Mouse (Mus musculus): ENCODE measurements around the gene B4galt7. TPM values are rescaled to one million over a fixed set of nuclear protein-coding genes. Genes with fewer than 3 reads are reported as not detected.

B4galt7 gene
- polyA plus RNA-seq, 1 experiment = 19.0 TPM

DNA sequence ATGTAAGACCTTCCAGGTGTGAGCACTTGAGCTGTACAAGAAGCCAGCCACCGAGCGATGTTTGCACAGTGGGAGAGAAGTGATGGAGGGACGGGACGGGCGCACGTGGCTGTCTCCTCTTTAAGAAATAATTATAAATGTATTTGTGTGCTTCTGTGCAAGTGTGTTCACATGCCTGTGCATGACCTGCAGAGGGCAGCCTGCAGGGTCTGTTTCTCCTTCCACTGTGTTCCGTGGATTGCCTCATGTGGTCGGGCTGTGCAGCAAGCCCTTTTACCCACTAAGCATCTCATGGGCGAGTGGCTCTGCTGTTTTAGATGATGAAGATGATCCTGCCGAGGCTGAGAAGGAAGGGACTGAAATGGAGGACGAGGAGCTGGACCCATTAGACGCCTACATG, 50.4 kb downstream of the B4galt7 start:
- WGBS = 90% methylated on average over 12 of the region's 12 CpGs
- DNase-seq (ENCODE audit: low read depth, low spot score) = no peak

DNA sequence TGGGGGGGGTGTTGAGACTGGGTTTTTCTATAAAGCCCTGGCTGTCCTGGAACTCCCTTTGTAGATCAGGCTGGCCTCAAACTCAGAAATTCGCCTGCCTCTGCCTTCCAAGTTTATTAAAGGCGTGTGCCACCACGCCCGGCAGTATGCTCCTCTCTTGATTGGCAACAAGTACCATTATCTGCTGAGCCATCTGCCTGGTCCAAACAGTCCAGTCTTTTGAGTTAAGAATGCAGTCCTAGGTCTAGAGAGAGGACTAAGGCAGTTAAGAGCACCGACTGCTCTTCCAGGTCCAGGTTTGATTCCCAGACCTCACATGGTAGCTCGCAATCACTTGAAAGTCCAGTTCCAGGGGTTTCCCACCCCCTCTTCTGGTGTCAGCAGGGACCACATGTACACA, 51.3 kb downstream of the B4galt7 start:
- DNase-seq (ENCODE audit: low read depth, low spot score) = no peak
- 81% methylated on average over 6 of the region's 6 CpGs for WGBS

Other genes starting within 250 kb of the B4galt7 start
- gene Lman2, start 237.1 kb upstream of the B4galt7 start, polyA plus RNA-seq (2012; rRNA removed) = 125 and 147 TPM in 2 replicates
- 8.9 and 10.6 TPM in 2 replicates for gene Rgs14, start 230.2 kb upstream of the B4galt7 start, polyA plus RNA-seq (2012; rRNA removed)
- gene Slc34a1, start 201.7 kb upstream of the B4galt7 start, polyA plus RNA-seq (2012; rRNA removed) = 1.0 and 1.4 TPM in 2 replicates
- gene Pfn3, start 184.7 kb upstream of the B4galt7 start, polyA plus RNA-seq (2012; rRNA removed) = not detected in 2 replicates
- gene F12, start 173.1 kb upstream of the B4galt7 start, polyA plus RNA-seq (2012; rRNA removed) = 0.06 and 0.60 TPM in 2 replicates
- gene Grk6, start 154.8 kb upstream of the B4galt7 start, polyA plus RNA-seq (2012; rRNA removed) = 56.4 and 63.8 TPM in 2 replicates
- gene Prr7, start 135.6 kb upstream of the B4galt7 start, polyA plus RNA-seq (2012; rRNA removed) = 2.2 and 2.5 TPM in 2 replicates
- gene Dbn1, start 111.8 kb upstream of the B4galt7 start, polyA plus RNA-seq (2012; rRNA removed) = 8.0 and 8.2 TPM in 2 replicates
- gene Pdlim7, start 86.2 kb upstream of the B4galt7 start, polyA plus RNA-seq (2012; rRNA removed) = 72.4 and 77.3 TPM in 2 replicates
- gene Dok3, start 70.6 kb upstream of the B4galt7 start, polyA plus RNA-seq (2012; rRNA removed) = 20.3 and 20.9 TPM in 2 replicates
- 48.3 and 53.7 TPM in 2 replicates for gene Ddx41, start 63.2 kb upstream of the B4galt7 start, polyA plus RNA-seq (2012; rRNA removed)
- gene Fam193b, start 28.8 kb upstream of the B4galt7 start, polyA plus RNA-seq (2012; rRNA removed) = 59.6 and 62.7 TPM in 2 replicates
- gene Tmed9, start 26.2 kb upstream of the B4galt7 start, polyA plus RNA-seq (2012; rRNA removed) = 86.6 and 105 TPM in 2 replicates
- 17.6 TPM in 2 replicates for gene Caml, start 23.1 kb downstream of the B4galt7 start, polyA plus RNA-seq (2012; rRNA removed)
- gene Ddx46, start 35.1 kb downstream of the B4galt7 start, polyA plus RNA-seq (2012; rRNA removed) = 8.4 and 13.6 TPM in 2 replicates
- 12.1 and 18.5 TPM in 2 replicates for gene B230219D22Rik, start 93.2 kb downstream of the B4galt7 start, polyA plus RNA-seq (2012; rRNA removed)
- gene Txndc15, start 114.8 kb downstream of the B4galt7 start, polyA plus RNA-seq (2012; rRNA removed) = 23.9 and 28.5 TPM in 2 replicates
- 28.3 and 41.6 TPM in 2 replicates for gene Pcbd2, start 127.5 kb downstream of the B4galt7 start, polyA plus RNA-seq (2012; rRNA removed)
- 0.06 TPM in 1 of 2 replicates, not detected in the other for gene Catsper3, start 184.7 kb downstream of the B4galt7 start, polyA plus RNA-seq (2012; rRNA removed)
- gene Pitx1, start 236.3 kb downstream of the B4galt7 start, polyA plus RNA-seq (2012; rRNA removed) = 10.3 and 11.3 TPM in 2 replicates